Mouse (Mus musculus): ENCODE results near the gene Ehd3. TPM values are rescaled to one million over a fixed set of nuclear protein-coding genes. Genes with fewer than 3 reads are reported as not detected.
"Not testable (repeated sequence)": the region's sequence is repeated elsewhere in the genome, so short reads cannot be mapped to it uniquely, and the experiment has no call there.

Gene Ehd3
- total RNA-seq, 2 experiments from 2014 or later, result 73.5 to 89.4 TPM

DNA sequence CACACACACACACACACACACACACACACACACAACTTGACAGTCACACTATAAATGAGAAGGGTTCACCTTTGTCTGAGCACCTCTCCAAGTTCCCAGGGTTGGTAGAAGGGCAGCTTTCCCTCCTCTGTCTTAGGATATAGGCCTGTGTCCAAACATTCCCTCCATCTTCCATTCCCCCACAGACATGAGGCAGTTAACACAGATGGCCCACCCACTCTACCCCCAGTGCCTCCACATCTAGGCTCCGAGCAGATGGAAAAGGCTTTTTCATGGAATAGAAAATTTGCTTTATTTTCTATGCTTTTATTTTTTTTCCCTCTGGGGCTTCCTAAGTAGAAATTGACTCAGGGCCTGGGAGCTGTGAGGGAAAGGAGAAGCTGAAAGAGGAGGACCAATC, 26.6 kb downstream of the Ehd3 start:
- no peak overlapping the region for H3K4me3 ChIP-seq
- intact Hi-C loops (cut with DNase I), result loop anchor here (2.0 kb wide), 3 partner anchors 26 to 312 kb away; partner anchors contain the start of gene Ehd3

DNA sequence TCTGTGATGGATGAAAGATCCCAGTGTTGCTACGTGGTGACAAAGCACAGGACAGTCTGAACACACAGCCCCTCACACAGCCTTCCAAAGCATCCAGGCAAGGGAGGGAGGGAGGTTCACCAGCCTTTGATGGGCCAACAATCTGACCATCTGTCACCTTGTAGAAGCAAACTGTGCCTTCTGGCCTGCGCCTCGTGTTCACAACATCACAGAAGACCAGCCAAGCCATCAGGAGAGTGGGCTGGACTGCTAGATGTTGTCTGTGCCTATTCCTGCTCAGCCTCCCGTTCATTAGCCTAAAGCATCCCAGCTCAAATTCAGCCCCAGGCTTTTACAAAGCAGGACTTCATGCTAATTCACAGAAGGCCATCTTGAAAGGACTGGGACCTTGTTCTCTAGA, 27.5 kb downstream of the Ehd3 start:
- H3K4me3 ChIP-seq, result no peak overlapping the region
- intact Hi-C loops (cut with DNase I), result loop anchor here (2.0 kb wide), 3 partner anchors 27 to 313 kb away; partner anchors contain the start of gene Ehd3
- peak in 1 of 2 experiments; percentile 44 for DNase-seq (ENCODE audit: extremely low spot score in 1 of 2, low spot score in 2 of 2)
- peak overlapping the region; percentile 82 for H3K27ac ChIP-seq
- TF ChIP-seq CTCF (IDR thresholded peaks at IDR 0.05), result no peak

More for the DNA sequence above, 26.6 kb downstream of the Ehd3 start:
- DNase-seq (ENCODE audit: extremely low spot score in 1 of 2, low spot score in 2 of 2), result peak; percentile 40 to 66
- no peak for TF ChIP-seq CTCF (IDR thresholded peaks at IDR 0.05)
- peak overlapping the region; percentile 82 for H3K27ac ChIP-seq

- intact Hi-C loops (cut with DNase I), result no loop called here
- peak overlapping the region; percentile 55 for H3K27ac ChIP-seq
- peak in 1 of 2 experiments; percentile 35 for DNase-seq (ENCODE audit: extremely low spot score in 1 of 2, low spot score in 2 of 2)
- TF ChIP-seq CTCF (IDR thresholded peaks at IDR 0.05), result no peak
- no peak overlapping the region for H3K4me3 ChIP-seq
Measured at GRCm38 (mm10) chr17:73832901-73833300, 29.0 kb downstream of the Ehd3 start.

GRCm38 (mm10) chr17:73833474-73833873, 29.5 kb downstream of the Ehd3 start:
- intact Hi-C loops (cut with DNase I), result no loop called here
- TF ChIP-seq CTCF (IDR thresholded peaks at IDR 0.05), result no peak
- DNase-seq (ENCODE audit: extremely low spot score in 1 of 2, low spot score in 2 of 2), result no peak
- Histone ChIP-seq H3K4me3 (no peak overlapping the region), H3K27ac (peak overlapping the region; percentile 55)

- intact Hi-C loops (cut with DNase I), result no loop called here
- no peak overlapping the region for H3K27ac ChIP-seq
- no peak for DNase-seq (ENCODE audit: extremely low spot score in 1 of 2, low spot score in 2 of 2)
- TF ChIP-seq CTCF (IDR thresholded peaks at IDR 0.05), result no peak
- no peak overlapping the region for H3K4me3 ChIP-seq
Measured at GRCm38 (mm10) chr17:73836601-73837000, 32.7 kb downstream of the Ehd3 start.

GRCm38 (mm10) chr17:73837244-73837643, 33.3 kb downstream of the Ehd3 start:
- TF ChIP-seq CTCF (IDR thresholded peaks at IDR 0.05), result no peak
- intact Hi-C loops (cut with DNase I), result no loop called here
- DNase-seq (ENCODE audit: extremely low spot score in 1 of 2, low spot score in 2 of 2), result no peak
- H3K27ac ChIP-seq, result no peak overlapping the region
- no peak overlapping the region for H3K4me3 ChIP-seq

- H3K27ac ChIP-seq, result no peak overlapping the region
- intact Hi-C loops (cut with DNase I), result no loop called here
- TF ChIP-seq CTCF (IDR thresholded peaks at IDR 0.05), result no peak
- no peak overlapping the region for H3K4me3 ChIP-seq
- DNase-seq (ENCODE audit: extremely low spot score in 1 of 2, low spot score in 2 of 2), result no peak
Measured at GRCm38 (mm10) chr17:73839086-73839835, 35.3 kb downstream of the Ehd3 start.

DNA sequence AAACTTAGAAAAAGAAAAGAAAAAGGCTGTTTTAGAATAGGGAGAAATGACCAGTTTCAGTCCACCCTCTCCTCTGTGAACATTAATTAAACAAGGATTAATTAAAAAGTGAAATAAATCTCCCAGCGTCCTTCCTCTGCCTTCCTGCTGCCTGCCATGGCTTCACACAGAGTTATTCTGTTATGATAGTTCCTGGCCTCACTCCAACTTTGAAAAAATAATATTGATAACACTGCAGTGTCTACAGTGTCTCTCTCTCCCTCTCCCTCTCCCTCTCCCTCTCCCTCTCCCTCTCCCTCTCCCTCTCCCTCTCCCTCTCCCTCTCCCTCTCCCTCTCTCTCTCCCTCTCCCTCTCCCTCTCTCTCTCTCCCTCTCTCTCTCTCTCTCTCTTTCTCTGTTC, 35.9 kb downstream of the Ehd3 start:
- H3K27ac ChIP-seq; intact Hi-C loops (cut with DNase I): not testable (repeated sequence)

DNA sequence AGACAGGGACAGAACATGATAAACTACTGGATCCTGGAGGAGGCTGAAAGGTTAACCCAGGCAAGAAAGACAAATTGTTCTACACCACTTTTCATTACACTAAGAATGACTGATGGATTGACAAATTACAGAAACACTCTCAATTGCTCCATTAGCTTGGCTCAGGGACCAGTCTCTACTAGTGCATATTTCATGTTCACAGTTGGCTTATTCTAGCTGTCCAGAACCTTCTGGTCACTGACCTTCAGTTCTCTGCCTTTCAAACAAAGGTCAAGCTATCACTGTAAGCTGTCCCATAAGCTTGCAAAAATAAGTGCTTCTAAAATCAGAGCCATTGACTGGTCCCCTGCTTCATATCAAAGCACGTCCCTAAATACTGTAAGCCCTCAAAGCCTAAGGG, 39.0 kb downstream of the Ehd3 start:
- no peak for TF ChIP-seq CTCF (IDR thresholded peaks at IDR 0.05)
- intact Hi-C loops (cut with DNase I), result no loop called here
- Histone ChIP-seq H3K27ac (no peak overlapping the region), H3K4me3 (no peak overlapping the region)
- DNase-seq (ENCODE audit: extremely low spot score in 1 of 2, low spot score in 2 of 2), result no peak

More for the DNA sequence above, 35.9 kb downstream of the Ehd3 start:
- H3K4me3 ChIP-seq; DNase-seq (ENCODE audit: extremely low spot score in 1 of 2, low spot score in 2 of 2): not testable (repeated sequence)

GRCm38 (mm10) chr17:73845632-73846031, 41.7 kb downstream of the Ehd3 start:
- no peak overlapping the region for H3K4me3 ChIP-seq
- no peak overlapping the region for H3K27ac ChIP-seq
- no peak for DNase-seq (ENCODE audit: extremely low spot score in 1 of 2, low spot score in 2 of 2)
- intact Hi-C loops (cut with DNase I), result no loop called here
- no peak for TF ChIP-seq CTCF (IDR thresholded peaks at IDR 0.05)

DNA sequence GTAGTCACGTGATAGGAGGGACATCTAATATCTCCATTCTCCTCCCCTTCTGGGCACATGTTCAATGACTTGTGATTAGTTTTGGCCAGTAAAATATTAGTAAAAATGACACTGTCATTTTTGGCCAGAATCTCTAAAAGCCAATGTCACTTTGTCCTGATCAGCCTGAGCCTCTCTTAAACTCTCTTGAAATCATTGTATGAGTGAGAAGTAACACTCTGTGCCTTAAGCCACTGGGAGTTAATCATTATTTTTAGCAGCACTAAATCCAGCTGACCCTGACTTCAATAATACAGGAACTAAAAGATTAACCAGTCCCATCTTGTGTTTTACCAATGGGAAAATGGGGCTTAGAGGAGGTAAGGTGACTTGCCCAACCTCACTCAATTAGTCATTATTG, 43.5 kb downstream of the Ehd3 start:
- no peak for DNase-seq (ENCODE audit: extremely low spot score in 1 of 2, low spot score in 2 of 2)
- no peak overlapping the region for H3K4me3 ChIP-seq
- H3K27ac ChIP-seq, result no peak overlapping the region
- intact Hi-C loops (cut with DNase I), result no loop called here
- no peak for TF ChIP-seq CTCF (IDR thresholded peaks at IDR 0.05)

DNA sequence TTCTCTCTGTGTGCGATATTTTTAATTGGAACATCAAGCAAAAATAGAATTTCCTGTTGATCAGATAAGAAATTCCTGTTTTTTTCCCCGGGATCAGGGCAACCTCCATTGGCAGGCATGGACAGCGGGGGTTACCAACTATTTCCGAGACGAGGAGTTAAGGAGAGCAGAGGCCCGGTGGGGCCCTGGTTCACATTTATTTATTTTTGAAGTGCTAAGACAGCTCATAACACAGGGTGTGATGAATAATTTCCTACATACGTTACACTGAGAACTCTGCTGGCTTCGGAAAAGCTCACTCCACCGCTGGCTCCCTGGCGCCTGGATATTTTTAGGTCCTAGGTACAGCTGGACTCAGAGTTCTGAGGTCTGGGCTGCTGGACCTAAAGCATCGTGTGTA, 49.1 kb downstream of the Ehd3 start:
- no peak for DNase-seq (ENCODE audit: extremely low spot score in 1 of 2, low spot score in 2 of 2)
- TF ChIP-seq CTCF (IDR thresholded peaks at IDR 0.05), result no peak
- intact Hi-C loops (cut with DNase I), result no loop called here

DNA sequence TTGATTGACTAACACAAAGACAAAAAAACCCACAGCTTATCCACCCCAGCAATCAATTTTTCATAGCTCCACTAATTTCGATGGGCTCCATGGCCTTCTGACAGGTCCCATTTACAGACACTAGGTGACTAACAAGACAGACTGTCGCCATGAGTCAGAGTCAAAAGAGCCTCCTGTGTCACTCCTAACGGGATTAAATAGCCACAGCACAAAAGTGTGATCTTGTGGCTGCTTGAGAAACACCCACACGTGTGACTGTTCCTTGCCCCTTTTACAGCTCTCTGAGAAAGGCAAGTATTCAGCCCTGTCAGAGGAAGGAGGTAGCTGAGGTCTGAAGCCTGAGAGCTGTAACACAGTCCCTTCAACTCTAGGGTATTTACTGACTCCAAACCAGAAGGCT, 49.8 kb downstream of the Ehd3 start:
- no peak for TF ChIP-seq CTCF (IDR thresholded peaks at IDR 0.05)
- Histone ChIP-seq H3K4me3 (no peak overlapping the region), H3K27ac (no peak overlapping the region)
- no peak for DNase-seq (ENCODE audit: extremely low spot score in 1 of 2, low spot score in 2 of 2)
- intact Hi-C loops (cut with DNase I), result no loop called here

More for the DNA sequence above, 49.1 kb downstream of the Ehd3 start:
- Histone ChIP-seq H3K27ac (no peak overlapping the region), H3K4me3 (no peak overlapping the region)
